Mouse (Mus musculus) liver, embryonic 14.5 days (tissue): Measurements from ENCODE around the gene Coq2. TPM values are rescaled to one million over a fixed set of nuclear protein-coding genes. Genes with fewer than 3 reads are reported as not detected.

Experiments used
- ATAC-seq: fragments of 200-750 bp; cut with Nextera tagmentation; 2 replicates; pipeline ENCODE4 v1.8.0; 2017; ENCODE audit warnings: moderate number of reproducible peaks, mild to moderate bottlenecking, moderate library complexity; ENCODE audit not compliant: insufficient read depth
- DNase-seq, 3 experiments: peaks; one replicate each; pipeline ENCODE4 v3.0.0-alpha.2; 2012 to 2013; ENCODE audit warnings: low read depth in 3 of 3, low spot score in 3 of 3
- H3K27ac ChIP-seq: fragments of 300-500 bp; sonication (generic); 2 replicates; pipeline ENCODE4 v1.5.1; 2014; ENCODE audit warnings: moderate library complexity, mild to moderate bottlenecking, control low read depth, inconsistent platforms
- H3K27me3 ChIP-seq: fragments of 300-500 bp; sonication (generic); 2 replicates; pipeline ENCODE4 v1.6.1; 2014; ENCODE audit warnings: mild to moderate bottlenecking, low read length, moderate library complexity; ENCODE audit not compliant: control insufficient read depth, insufficient read depth
- H3K36me3 ChIP-seq: fragments of 300-500 bp; sonication (generic); replicated peaks from 2 replicates; pipeline ENCODE4 v1.6.1; 2014; ENCODE audit warnings: low read depth; ENCODE audit not compliant: control insufficient read depth, insufficient read depth
- H3K4me1 ChIP-seq, 2 experiments: fragments of 200-500 bp in 1 of 2; fragments of 300-500 bp in 1 of 2; sonication (generic) in 1 of 2; replicated peaks; 2 replicates each; pipeline ENCODE4 v1.6.1; 2012 to 2014; ENCODE audit warnings: antibody characterized with exemption in 1 of 2, inconsistent platforms in 1 of 2, low read length in 1 of 2; ENCODE audit not compliant: control insufficient read depth in 2 of 2, insufficient read depth in 2 of 2
- H3K4me2 ChIP-seq: fragments of 300-500 bp; sonication (generic); 2 replicates; pipeline ENCODE4 v1.6.1; 2014; ENCODE audit warnings: low read depth, mild to moderate bottlenecking, control low read depth, moderate library complexity
- H3K4me3 ChIP-seq, 2 experiments: fragments of 200-500 bp in 1 of 2; fragments of 300-500 bp in 1 of 2; sonication (generic) in 1 of 2; 2 replicates each; pipeline ENCODE4 v1.5.1; 2012 to 2014; ENCODE audit warnings: low read depth in 2 of 2, low read length in 2 of 2, mild to moderate bottlenecking in 2 of 2, control low read depth in 1 of 2, inconsistent platforms in 1 of 2, moderate library complexity in 1 of 2; ENCODE audit not compliant: insufficient read depth in 1 of 2
- H3K9ac ChIP-seq: fragments of 300-500 bp; sonication (generic); replicated peaks from 2 replicates; pipeline ENCODE4 v1.6.1; 2014; ENCODE audit warnings: mild to moderate bottlenecking, control low read depth, moderate library complexity
- H3K9me3 ChIP-seq: fragments of 300-500 bp; sonication (generic); 2 replicates; pipeline ENCODE4 v1.6.1; 2016; ENCODE audit warnings: low read length, mixed read lengths; ENCODE audit not compliant: control insufficient read depth
- CTCF ChIP-seq: IDR thresholded peaks from 2 replicates; pipeline ENCODE4 v1.5.1; 2016; ENCODE audit warnings: antibody characterized with exemption, low read depth, control low read depth
- EP300 ChIP-seq: IDR thresholded peaks from 2 replicates; pipeline ENCODE4 v1.6.1; 2016; ENCODE audit warnings: antibody characterized with exemption, low read depth
- WGBS: fragments of 180-500 bp; shearing (Covaris S2); extraction: QIAGEN DNeasy Blood & Tissue Kit; methylation state at CpG from one replicate; pipeline ENCODE4 v1.1.7; 2014; ENCODE audit not compliant: insufficient replicate concordance; 5-methylcytosine and 5-hydroxymethylcytosine counted together
- polyA plus RNA-seq, 2 experiments: library from polyadenylated mRNA; depleted of rRNA in 1 of 2; stranded (reverse) in 1 of 2; unstranded in 1 of 2; fragments of >200 nt; fragmentation: Nextera tagmentation in 1 of 2; extraction: Ambion mirVana in 1 of 2; gene quantifications; 2 replicates each; pipeline versions ENCODE4 v1.2.1 to v1.2.3; 2012 to 2014

The Coq2 gene
- polyA plus RNA-seq, 2 experiments: 23.8 to 25.7 TPM

DNA sequence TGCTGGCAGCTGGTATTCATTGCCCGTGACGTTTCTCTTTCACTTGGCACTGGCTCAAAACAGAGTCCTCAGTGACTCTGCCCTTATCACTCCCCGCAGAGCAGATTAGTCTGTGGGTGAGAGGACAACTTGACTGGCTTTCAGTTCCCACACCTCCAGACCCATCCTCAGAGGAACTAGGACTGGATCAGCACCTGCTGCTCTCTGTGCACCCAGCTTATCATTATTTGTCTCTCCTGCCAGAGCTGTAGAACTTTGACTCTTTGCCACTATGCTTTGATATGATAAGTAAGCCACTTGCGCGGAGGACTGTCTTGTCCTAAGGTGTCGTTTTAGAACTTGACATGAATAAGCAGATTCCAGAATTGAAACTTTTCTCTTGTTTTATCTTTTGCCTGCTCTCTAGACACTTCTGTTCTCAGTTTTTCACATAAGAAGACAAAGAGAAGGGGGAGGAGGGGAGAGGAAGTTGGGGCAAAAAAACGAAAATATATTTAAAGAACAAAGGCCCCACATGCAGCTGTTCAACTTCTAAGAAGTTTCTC lies 30.9 kb downstream of the Coq2 start:
- H3K4me3 ChIP-seq: no peak overlapping the region
- H3K36me3 ChIP-seq: no peaks in the 10 kb centered on the region
- peak overlapping the region; percentile 38 for H3K9ac ChIP-seq
- ATAC-seq: peak; percentile 91
- H3K4me1 ChIP-seq: peaks cover 44 to 60% of the 10 kb centered on the region in 2 experiments
- TF ChIP-seq EP300: peak; percentile 87
- no peak for TF ChIP-seq CTCF
- H3K4me2 ChIP-seq: peak overlapping the region; percentile 58
- no peaks in the 10 kb centered on the region; the same call in 1 of the 2 replicates for H3K27me3 ChIP-seq
- DNase-seq: peak; percentile 71 to 73 (median 71)
- WGBS: 5% methylated on average over 7 of the region's 7 CpGs
- no peaks in the 10 kb centered on the region for H3K9me3 ChIP-seq
- peak overlapping the region; percentile 76 for H3K27ac ChIP-seq

DNA sequence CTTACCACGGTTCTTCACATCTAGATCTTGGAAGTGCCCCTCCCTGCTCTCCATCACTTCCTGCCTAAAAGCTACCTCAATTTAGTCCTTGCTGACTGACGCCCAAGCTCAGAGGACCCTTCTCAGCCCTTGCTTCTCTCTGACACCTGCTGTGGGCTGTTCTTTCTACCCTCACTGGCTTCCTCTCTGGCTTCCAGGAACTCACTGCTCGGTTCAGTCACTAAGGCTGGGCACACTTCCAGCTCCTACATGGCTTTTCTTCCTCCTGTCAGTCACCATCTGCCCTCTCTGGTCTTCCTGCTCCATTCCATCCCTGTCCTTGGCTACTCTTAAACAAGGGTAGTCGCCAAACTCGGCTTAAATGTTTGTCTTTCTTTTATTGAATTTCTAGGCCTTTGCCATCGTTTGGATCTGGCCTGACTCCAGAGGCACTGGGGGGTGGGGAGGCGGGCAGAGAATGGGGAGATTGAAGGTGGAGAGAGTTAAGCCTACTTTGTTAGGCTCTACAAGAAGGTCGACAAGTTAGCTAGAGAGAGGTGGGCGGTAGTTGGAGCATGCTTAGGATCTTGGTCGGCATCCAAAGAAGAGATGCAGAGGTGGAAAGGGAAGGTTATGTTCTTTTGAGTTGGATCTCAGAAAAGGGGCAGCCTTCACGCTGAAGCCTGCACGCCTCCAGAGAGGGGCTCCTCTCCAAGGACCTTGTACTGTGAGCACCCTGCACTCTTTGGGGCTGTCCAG lies 31.5 kb downstream of the Coq2 start:
- H3K4me1 ChIP-seq: peaks cover 43 to 60% of the 10 kb centered on the region in 2 experiments
- no peaks in the 10 kb centered on the region for H3K36me3 ChIP-seq
- ATAC-seq: no peak
- no peaks in the 10 kb centered on the region for H3K9me3 ChIP-seq
- 28% methylated on average over 12 of the region's 12 CpGs for WGBS
- H3K27ac ChIP-seq: peak overlapping the region; percentile 76
- no peaks in the 10 kb centered on the region; the same call in 1 of the 2 replicates for H3K27me3 ChIP-seq
- peak overlapping the region; percentile 38; the same call in 1 of the 2 replicates for H3K9ac ChIP-seq
- H3K4me2 ChIP-seq: peak overlapping the region; percentile 58
- TF ChIP-seq CTCF (no peak), EP300 (no peak)
- no peak overlapping the region for H3K4me3 ChIP-seq
- no peak for DNase-seq

DNA sequence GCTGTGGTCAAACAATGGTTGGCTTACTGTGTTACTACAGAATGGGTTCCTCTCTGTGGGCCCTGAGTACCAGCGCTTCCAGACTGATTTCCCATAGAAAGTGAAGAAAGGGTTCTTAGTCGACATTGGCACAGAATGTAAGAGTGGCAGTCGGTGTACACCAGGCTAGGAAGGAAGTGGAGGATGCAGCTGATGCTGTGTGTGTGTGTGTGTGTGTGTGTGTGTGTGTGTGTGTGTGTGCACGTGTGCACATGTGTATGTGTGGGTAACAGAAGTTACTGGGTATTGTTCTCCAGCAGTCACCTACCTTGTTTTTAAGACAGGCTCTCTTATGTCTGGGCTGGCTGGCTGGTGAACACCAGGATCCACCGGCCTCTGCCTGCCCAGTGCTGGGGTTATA lies 32.6 kb downstream of the Coq2 start:
- Histone ChIP-seq H3K36me3 (no peaks in the 10 kb centered on the region), H3K4me1 (peaks cover 47 to 61% of the 10 kb centered on the region in 2 experiments)
- no peak for DNase-seq

DNA sequence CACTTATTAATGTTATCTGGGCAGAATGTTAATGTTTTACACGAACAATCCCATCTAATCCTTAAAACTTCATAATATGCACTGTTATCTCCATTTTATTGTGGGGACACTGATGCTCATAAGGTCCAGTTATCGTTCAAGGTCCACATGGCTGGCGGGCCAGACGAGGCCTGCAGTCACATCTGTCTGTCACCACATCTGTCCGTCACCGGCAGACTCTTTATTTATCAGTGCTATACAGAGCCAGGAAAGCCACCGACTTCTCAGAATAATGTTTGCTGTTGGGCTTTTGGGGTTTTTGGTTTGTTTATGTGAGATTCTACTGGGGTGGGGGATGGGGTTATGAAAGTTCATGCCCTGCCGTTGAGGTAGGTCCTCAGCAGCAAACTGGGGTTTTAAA lies 36.5 kb downstream of the Coq2 start:
- ATAC-seq (peak; percentile 86), DNase-seq (peak; percentile 70 to 81 (median 70))
- H3K4me3 ChIP-seq: no peak overlapping the region
- 11% methylated on average over 8 of the region's 8 CpGs for WGBS
- H3K27ac ChIP-seq: peak overlapping the region; percentile 66
- no peaks in the 10 kb centered on the region for H3K9me3 ChIP-seq
- H3K27me3 ChIP-seq: no peaks in the 10 kb centered on the region; the same call in 1 of the 2 replicates
- TF ChIP-seq CTCF (no peak), EP300 (peak; percentile 94)
- no peaks in the 10 kb centered on the region for H3K36me3 ChIP-seq
- H3K9ac ChIP-seq: no peak overlapping the region
- H3K4me2 ChIP-seq: peak overlapping the region; percentile 42
- H3K4me1 ChIP-seq: peaks cover 53 to 64% of the 10 kb centered on the region in 2 experiments

More for the DNA sequence above, 32.6 kb downstream of the Coq2 start:
- no peak overlapping the region for H3K9ac ChIP-seq
- no peak overlapping the region for H3K4me3 ChIP-seq
- no peak overlapping the region for H3K27ac ChIP-seq
- no peak for ATAC-seq
- no peaks in the 10 kb centered on the region for H3K9me3 ChIP-seq
- no peak overlapping the region for H3K4me2 ChIP-seq
- H3K27me3 ChIP-seq: no peaks in the 10 kb centered on the region; the same call in 1 of the 2 replicates
- TF ChIP-seq EP300: no peak
- TF ChIP-seq CTCF: no peak
- WGBS: 68% methylated on average over 5 of the region's 5 CpGs
